Mouse (Mus musculus) T-helper 17 cell (primary cell): ENCODE data around the gene Glmp.
"Not testable (repeated sequence)": the region's sequence is repeated elsewhere in the genome, so short reads cannot be mapped to it uniquely, and the experiment has no call there.

Experiments
- in situ Hi-C, 2 experiments: fragments of 300-600 bp; cut with MboI, MseI; formaldehyde crosslinking; loops; 1 replicate in 1 of 2; 2 replicates in 1 of 2; pipeline ENCODE4 v1.15.1; 2025; ENCODE audit warnings: high pct_unique_total_duplicates in 2 of 2

The Glmp gene

GRCm38 (mm10) chr3:88335436-88336053 lies 10.7 kb downstream of the Glmp start:
- in situ Hi-C loops: no loop called here

- in situ Hi-C loops: no loop called here
Measured at GRCm38 (mm10) chr3:88336058-88337013, 11.5 kb downstream of the Glmp start, which contains the start of the genes Tmem79 and Smg5. TSS of gene Tmem79 (minus strand) at chr3:88336148. TSS of gene Smg5 (plus strand) at chr3:88336260.

- in situ Hi-C loops: no loop called here
Measured at GRCm38 (mm10) chr3:88337367-88338020, 12.7 kb downstream of the Glmp start.

- in situ Hi-C loops: no loop called here
Measured at GRCm38 (mm10) chr3:88338316-88338715, 13.5 kb downstream of the Glmp start.

- in situ Hi-C loops: no loop called here
Measured at GRCm38 (mm10) chr3:88339006-88339405, 14.2 kb downstream of the Glmp start.

- in situ Hi-C loops: loop anchor here in 1 of 2 experiments (10.0 kb wide), 1 partner anchor 344 kb away; no protein-coding TSS in a partner anchor
Measured at GRCm38 (mm10) chr3:88350732-88351131, 25.9 kb downstream of the Glmp start.

GRCm38 (mm10) chr3:88352907-88353306 lies 28.1 kb downstream of the Glmp start:
- in situ Hi-C loops: loop anchor here in 1 of 2 experiments (10.0 kb wide), 1 partner anchor 342 kb away; no protein-coding TSS in a partner anchor

- in situ Hi-C loops: loop anchor here in 1 of 2 experiments (10.0 kb wide), 1 partner anchor 340 kb away; no protein-coding TSS in a partner anchor
Measured at GRCm38 (mm10) chr3:88354396-88355165, 29.8 kb downstream of the Glmp start.

- in situ Hi-C loops: loop anchor here in 1 of 2 experiments (10.0 kb wide), 1 partner anchor 335 kb away; no protein-coding TSS in a partner anchor
Measured at GRCm38 (mm10) chr3:88359584-88359983, 34.8 kb downstream of the Glmp start.

- in situ Hi-C loops: loop anchor here in 1 of 2 experiments (10.0 kb wide), 1 partner anchor 335 kb away; no protein-coding TSS in a partner anchor
Measured at GRCm38 (mm10) chr3:88359989-88360388, 35.2 kb downstream of the Glmp start.

- in situ Hi-C loops: no loop called here
Measured at GRCm38 (mm10) chr3:88361096-88361495, 36.3 kb downstream of the Glmp start.

- in situ Hi-C loops: no loop called here
Measured at GRCm38 (mm10) chr3:88361612-88362313, 36.9 kb downstream of the Glmp start.

- in situ Hi-C loops: no loop called here
Measured at GRCm38 (mm10) chr3:88363700-88364099, 38.9 kb downstream of the Glmp start.

- in situ Hi-C loops: no loop called here
Measured at GRCm38 (mm10) chr3:88364337-88364736, 39.5 kb downstream of the Glmp start, which contains the start of gene Paqr6. TSS of gene Paqr6 (plus strand) at chr3:88364584.

GRCm38 (mm10) chr3:88365705-88366361 lies 41.0 kb downstream of the Glmp start:
- in situ Hi-C loops: no loop called here

- in situ Hi-C loops: not testable (repeated sequence)
Measured at GRCm38 (mm10) chr3:88366830-88367428, 42.1 kb downstream of the Glmp start.

- in situ Hi-C loops: not testable (repeated sequence)
Measured at GRCm38 (mm10) chr3:88367517-88367916, 42.7 kb downstream of the Glmp start.

GRCm38 (mm10) chr3:88368511-88368910 lies 43.7 kb downstream of the Glmp start:
- in situ Hi-C loops: not testable (repeated sequence)

GRCm38 (mm10) chr3:88372643-88373042 lies 47.8 kb downstream of the Glmp start, which contains the start of gene Bglap3:
TSS of gene Bglap3 (minus strand) at chr3:88372743.
- in situ Hi-C loops: not testable (repeated sequence)
